Mouse (Mus musculus) liver, adult 2 months (tissue): ENCODE data around the gene Sln. TPM values are rescaled to one million over a fixed set of nuclear protein-coding genes. Genes with fewer than 3 reads are reported as not detected.

Experiments used
- DNase-seq: peaks from one replicate; pipeline ENCODE4 v3.0.0-alpha.2; 2011; ENCODE audit warnings: low read depth, low spot score; ENCODE audit errors: extremely low read depth
- H3K27ac ChIP-seq: fragments of 200-500 bp; replicated peaks from 2 replicates; pipeline ENCODE4 v1.5.1; 2012; ENCODE audit warnings: low read depth, mild to moderate bottlenecking, control low read depth, inconsistent platforms, low read length; ENCODE audit not compliant: insufficient read depth
- H3K27me3 ChIP-seq: fragments of 200-500 bp; 2 replicates; pipeline ENCODE4 v1.6.1; 2012; ENCODE audit warnings: mild to moderate bottlenecking, moderate library complexity, low read length, inconsistent platforms; ENCODE audit not compliant: control insufficient read depth, insufficient read depth
- H3K36me3 ChIP-seq: fragments of 200-500 bp; 2 replicates; pipeline ENCODE4 v1.6.1; 2012; ENCODE audit warnings: low read length, inconsistent platforms; ENCODE audit not compliant: control insufficient read depth, insufficient read depth
- H3K4me1 ChIP-seq: fragments of 200-500 bp; 2 replicates; pipeline ENCODE4 v1.6.1; 2011; ENCODE audit warnings: low read length; ENCODE audit not compliant: control insufficient read depth, insufficient read depth
- H3K4me3 ChIP-seq: fragments of 200-500 bp; 2 replicates; pipeline ENCODE4 v1.5.1; 2011; ENCODE audit warnings: low read depth, mild to moderate bottlenecking, control low read depth, low read length, moderate library complexity; ENCODE audit not compliant: insufficient read depth
- H3K79me2 ChIP-seq: fragments of 200-500 bp; 2 replicates; pipeline ENCODE4 v1.6.1; 2012; ENCODE audit warnings: inconsistent platforms, mild to moderate bottlenecking, low read length, moderate library complexity; ENCODE audit not compliant: control insufficient read depth, insufficient read depth
- H3K9ac ChIP-seq: fragments of 200-500 bp; 2 replicates; pipeline ENCODE4 v1.6.1; 2012; ENCODE audit warnings: low read depth, mild to moderate bottlenecking, control low read depth, inconsistent platforms, low read length
- CTCF ChIP-seq: fragments of 200-500 bp; IDR thresholded peaks from 2 replicates; pipeline ENCODE4 v1.5.1; 2011; ENCODE audit warnings: low read depth, low read length, control low read depth
- POLR2A ChIP-seq: fragments of 200-500 bp; IDR thresholded peaks from 2 replicates; pipeline ENCODE4 v1.6.1; 2011; ENCODE audit warnings: low read length, control low read depth; ENCODE audit not compliant: insufficient read depth; ENCODE audit errors: extremely low read depth
- WGBS: fragments of 180-500 bp; shearing (Covaris S2); methylation state at CpG from one replicate; pipeline ENCODE4 v1.1.7; 2018; 5-methylcytosine and 5-hydroxymethylcytosine counted together
- polyA plus RNA-seq: library from polyadenylated mRNA; depleted of rRNA; stranded (reverse); fragments of >200 nt; gene quantifications from 2 replicates; pipeline ENCODE4 v1.2.3, GENCODE M21; 2012; rRNA removed
- total RNA-seq: library from RNA; depleted of rRNA; stranded (reverse); fragments of >200 nt; gene quantifications from 2 replicates; pipeline ENCODE4 v1.2.3, GENCODE M21; 2014; rRNA removed

Gene Sln
- total RNA-seq (not detected in 2 replicates), polyA plus RNA-seq (not detected in 2 replicates)

- H3K4me1 ChIP-seq = no peaks in the 10 kb centered on the region
- H3K36me3 ChIP-seq = no peaks in the 10 kb centered on the region
- no peaks in the 10 kb centered on the region for H3K79me2 ChIP-seq
- H3K4me3 ChIP-seq = no peak within 1 kb of the TSS
- no peaks in the 10 kb centered on the region for H3K27me3 ChIP-seq
- no peak for DNase-seq
- TF ChIP-seq CTCF = no peak
- TF ChIP-seq POLR2A = no peak
- no peak within 1 kb of the TSS for H3K9ac ChIP-seq
- no peak within 1 kb of the TSS for H3K27ac ChIP-seq
- 87% methylated on average over 4 of the region's 4 CpGs for WGBS
Measured at GRCm38 (mm10) chr9:53849864-53850263, at the start of gene Sln. Sln (plus strand) TSS chr9:53850164.

GRCm38 (mm10) chr9:53802921-53803320, 47.0 kb upstream of the Sln start:
- Histone ChIP-seq H3K27me3 (no peaks in the 10 kb centered on the region), H3K4me1 (no peaks in the 10 kb centered on the region), H3K79me2 (no peaks in the 10 kb centered on the region), H3K9ac (no peak overlapping the region), H3K36me3 (no peaks in the 10 kb centered on the region), H3K4me3 (no peak overlapping the region), H3K27ac (no peak overlapping the region)
- WGBS = 94% methylated on average over 7 of the region's 7 CpGs
- TF ChIP-seq POLR2A (no peak), CTCF (no peak)
- DNase-seq = no peak

GRCm38 (mm10) chr9:53806496-53807086, 43.4 kb upstream of the Sln start:
- DNase-seq = no peak
- TF ChIP-seq POLR2A (no peak), CTCF (no peak)
- Histone ChIP-seq H3K27me3 (no peaks in the 10 kb centered on the region), H3K36me3 (no peaks in the 10 kb centered on the region), H3K4me1 (no peaks in the 10 kb centered on the region), H3K4me3 (no peak overlapping the region), H3K27ac (no peak overlapping the region), H3K9ac (no peak overlapping the region), H3K79me2 (no peaks in the 10 kb centered on the region)
- WGBS = 42% methylated on average over 7 of the region's 7 CpGs

GRCm38 (mm10) chr9:53813418-53813817, 36.5 kb upstream of the Sln start:
- no peak overlapping the region for H3K4me3 ChIP-seq
- no peaks in the 10 kb centered on the region for H3K4me1 ChIP-seq
- WGBS = 95% methylated on average over 6 of the region's 6 CpGs
- no peak overlapping the region for H3K27ac ChIP-seq
- H3K36me3 ChIP-seq = no peaks in the 10 kb centered on the region
- DNase-seq = no peak
- no peak for TF ChIP-seq CTCF
- TF ChIP-seq POLR2A = no peak
- no peak overlapping the region for H3K9ac ChIP-seq
- no peaks in the 10 kb centered on the region for H3K79me2 ChIP-seq
- H3K27me3 ChIP-seq = no peaks in the 10 kb centered on the region

GRCm38 (mm10) chr9:53818760-53819159, 31.2 kb upstream of the Sln start:
- H3K27ac ChIP-seq = no peak overlapping the region
- no peaks in the 10 kb centered on the region for H3K36me3 ChIP-seq
- H3K79me2 ChIP-seq = no peaks in the 10 kb centered on the region
- no peaks in the 10 kb centered on the region for H3K27me3 ChIP-seq
- no peaks in the 10 kb centered on the region for H3K4me1 ChIP-seq
- 23% methylated on average over 4 of the region's 4 CpGs for WGBS
- no peak overlapping the region for H3K4me3 ChIP-seq
- peak; percentile 22 for DNase-seq
- TF ChIP-seq POLR2A = no peak
- peak; percentile 47; the same call in 1 of the 2 replicates for TF ChIP-seq CTCF
- no peak overlapping the region for H3K9ac ChIP-seq

GRCm38 (mm10) chr9:53825318-53825717, 24.6 kb upstream of the Sln start:
- H3K9ac ChIP-seq = no peak overlapping the region
- H3K36me3 ChIP-seq = no peaks in the 10 kb centered on the region
- no peaks in the 10 kb centered on the region for H3K79me2 ChIP-seq
- H3K27me3 ChIP-seq = no peaks in the 10 kb centered on the region
- no peak overlapping the region for H3K4me3 ChIP-seq
- TF ChIP-seq POLR2A (no peak), CTCF (peak; percentile 58)
- 5% methylated on average over 9 of the region's 9 CpGs for WGBS
- H3K4me1 ChIP-seq = peaks cover 2% of the 10 kb centered on the region
- DNase-seq = peak; percentile 24
- no peak overlapping the region for H3K27ac ChIP-seq
